Comparison of ENCODE assay signal across 1 mouse cellular context in the genomic region with DNA sequence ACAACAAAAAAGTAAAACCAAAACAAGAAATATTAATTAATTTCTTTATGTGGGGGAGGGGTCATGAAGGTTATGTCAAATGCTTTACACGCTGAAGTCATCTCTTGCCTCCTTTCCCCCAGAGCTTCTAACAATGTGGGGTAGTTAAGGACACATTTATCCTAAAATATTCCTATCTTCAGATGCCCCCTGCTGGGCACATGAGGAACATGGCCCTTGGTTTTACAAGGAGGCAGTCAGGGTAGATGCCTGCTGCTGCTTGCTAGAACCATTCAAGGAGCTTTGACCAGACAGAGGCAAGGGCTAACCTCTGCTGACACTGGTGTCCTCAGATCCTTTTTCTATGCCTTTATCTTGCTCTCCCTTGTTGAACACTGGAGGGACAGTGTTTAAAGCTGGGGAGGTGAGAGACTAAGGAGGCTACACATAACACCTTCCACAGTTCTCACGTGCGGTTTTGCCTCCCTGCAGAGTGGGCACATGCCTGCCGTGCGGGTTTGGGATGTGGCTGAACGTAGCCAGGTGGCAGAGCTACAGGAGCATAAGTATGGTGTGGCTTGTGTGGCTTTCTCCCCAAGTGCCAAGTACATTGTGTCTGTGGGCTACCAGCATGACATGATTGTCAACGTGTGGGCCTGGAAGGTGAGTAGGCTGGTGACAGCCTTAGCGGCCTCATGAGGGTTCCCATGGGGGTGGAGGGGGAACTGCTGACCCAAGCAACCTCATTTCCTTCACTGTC.
TF ChIP-seq lines count a peak whose summit lies in the region.

No protein-coding gene starts in this region.

TF ChIP-seq in MEL, 35 proteins besides CTCF, POLR2A, EP300 and RAD21 (continued from another document):
- TF ChIP-seq SMC3 (IDR thresholded peaks at IDR 0.05; ENCODE audit: low read depth, low read length) (peak; percentile 68), ZC3H11A (IDR thresholded peaks at IDR 0.05; ENCODE audit: low read depth, low read length) (peak; percentile 41)
